Comparison of ENCODE assay signal across 8 mouse cellular contexts in genomic region chr5:86850104-86850503, GRCm38 (mm10). TPM values are rescaled to one million over a fixed set of nuclear protein-coding genes. Genes with fewer than 3 reads are reported as not detected.
A peak's percentile ranks its signal among the peaks of the same experiment; 100 is the strongest.
DNase-seq lines count a peak whose midpoint lies in the region.

No protein-coding gene starts in this region.

- DNase-seq in layer of hippocampus, adult 11-12 months (ENCODE audit: low spot score), result peak; percentile 18
- no peak for DNase-seq in layer of hippocampus, adult 9-11 months
- DNase-seq in ES-CJ7 (ENCODE audit: low read depth, low spot score), result peak; percentile 30
- peak; percentile 20 for DNase-seq in c-Kit-positive CD71-positive TER-119-negative erythroid progenitor cells, embryonic 14.5 days (ENCODE audit: low read depth)
- peak; percentile 19 for DNase-seq in large intestine, adult 2 months (ENCODE audit: low read depth, low spot score)
- DNase-seq in spleen, postnatal 36 days (ENCODE audit: low spot score in 2 of 2), result no peak
- no peak for DNase-seq in cerebellum, adult 11-12 months
- no peak for DNase-seq in cerebellum, adult 11 months

RNA-seq across cellular contexts. Expression of gene Ythdc1, which starts 46.1 kb away (rescaled TPM):
- 10.9 and 12.9 TPM in 2 replicates for polyA plus RNA-seq in large intestine, adult 2 months (2012; rRNA removed)

RNA-seq across cellular contexts. Expression of gene Ugt2b34, which starts 56.6 kb away (rescaled TPM):
- polyA plus RNA-seq in large intestine, adult 2 months (2012; rRNA removed), result 46.3 and 99.2 TPM in 2 replicates

Comparison
In these comparisons a context has a peak if more than half of its experiments do, and no peak if none do; other contexts are left out.
1. DNase-seq: peak in layer of hippocampus, adult 11-12 months (single experiment), ES-CJ7 (single experiment), c-Kit-positive CD71-positive TER-119-negative erythroid progenitor cells, embryonic 14.5 days (single experiment) and large intestine, adult 2 months (single experiment); none in layer of hippocampus, adult 9-11 months (single experiment), spleen, postnatal 36 days (0 of 2), cerebellum, adult 11-12 months (single experiment) and cerebellum, adult 11 months (single experiment).